Mouse (Mus musculus) stomach, embryonic 15.5 days (tissue): ENCODE measurements around the gene Micu1. TPM values are rescaled to one million over a fixed set of nuclear protein-coding genes. Genes with fewer than 3 reads are reported as not detected.

ENCODE experiments used
- ATAC-seq: fragments of 200-750 bp; cut with Nextera tagmentation; 2 replicates; pipeline ENCODE4 v1.8.0; 2017; ENCODE audit warnings: low read depth, moderate number of reproducible peaks, moderate TSS enrichment; ENCODE audit not compliant: insufficient read depth, low FRiP score
- H3K27ac ChIP-seq: fragments of 300-500 bp; sonication (generic); 2 replicates; pipeline ENCODE4 v1.5.1; 2015; ENCODE audit warnings: mild to moderate bottlenecking, inconsistent platforms
- H3K27me3 ChIP-seq: fragments of 300-500 bp; sonication (generic); replicated peaks from 2 replicates; pipeline ENCODE4 v1.6.1; 2015; ENCODE audit warnings: inconsistent platforms
- H3K36me3 ChIP-seq: fragments of 300-500 bp; sonication (generic); 2 replicates; pipeline ENCODE4 v1.6.1; 2015; ENCODE audit warnings: inconsistent platforms
- H3K4me1 ChIP-seq: fragments of 300-500 bp; sonication (generic); 2 replicates; pipeline ENCODE4 v1.6.1; 2015; ENCODE audit warnings: inconsistent platforms
- H3K4me2 ChIP-seq: fragments of 300-500 bp; sonication (generic); 2 replicates; pipeline ENCODE4 v1.6.1; 2015; ENCODE audit warnings: mild to moderate bottlenecking, inconsistent platforms
- H3K4me3 ChIP-seq: fragments of 300-500 bp; sonication (generic); replicated peaks from 2 replicates; pipeline ENCODE4 v1.5.1; 2015; ENCODE audit warnings: inconsistent platforms
- H3K9ac ChIP-seq: fragments of 300-500 bp; sonication (generic); 2 replicates; pipeline ENCODE4 v1.6.1; 2015; ENCODE audit warnings: inconsistent platforms
- H3K9me3 ChIP-seq: fragments of 300-500 bp; sonication (generic); 2 replicates; pipeline ENCODE4 v1.6.1; 2016; ENCODE audit warnings: inconsistent platforms
- WGBS: fragments of 180-500 bp; shearing (Covaris S2); methylation state at CpG from one replicate; pipeline ENCODE4 v1.1.7; 2015; 5-methylcytosine and 5-hydroxymethylcytosine counted together
- polyA plus RNA-seq: library from polyadenylated mRNA; unstranded; fragments of >200 nt; fragmentation: Nextera tagmentation; extraction: Ambion mirVana; gene quantifications from 2 replicates; pipeline ENCODE4 v1.2.1, GENCODE M21; 2015

Gene Micu1
- polyA plus RNA-seq, 1 experiment from 2014 or later = 66.2 TPM

DNA sequence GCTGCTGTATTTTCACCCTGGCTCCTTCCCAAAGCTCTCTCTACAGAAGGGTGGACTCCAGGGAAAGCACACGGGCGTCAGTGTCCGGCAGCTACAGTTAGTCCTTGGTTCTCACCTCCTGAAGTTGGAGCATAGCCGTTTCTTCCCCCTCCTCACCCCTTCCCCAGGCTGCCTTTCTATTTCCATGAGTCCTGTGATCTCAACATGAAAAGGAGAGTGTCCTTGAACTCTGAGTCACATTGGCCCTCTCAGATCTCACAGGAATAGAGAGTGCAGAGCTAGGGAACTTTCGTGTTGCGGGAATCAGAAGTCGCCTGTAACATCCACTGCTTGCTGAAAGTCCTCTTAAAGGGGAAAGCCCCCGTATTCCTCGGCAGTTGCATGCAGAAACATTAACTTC is 116.9 kb downstream of the Micu1 start:
- no peaks in the 10 kb centered on the region for H3K27me3 ChIP-seq
- H3K4me2 ChIP-seq = no peak overlapping the region
- no peak overlapping the region for H3K27ac ChIP-seq
- WGBS = 77% methylated on average over 9 of the region's 9 CpGs
- no peak for ATAC-seq
- H3K4me1 ChIP-seq = no peaks in the 10 kb centered on the region
- H3K4me3 ChIP-seq = no peak overlapping the region
- H3K9me3 ChIP-seq = no peaks in the 10 kb centered on the region
- H3K36me3 ChIP-seq = no peaks in the 10 kb centered on the region
- no peak overlapping the region for H3K9ac ChIP-seq

DNA sequence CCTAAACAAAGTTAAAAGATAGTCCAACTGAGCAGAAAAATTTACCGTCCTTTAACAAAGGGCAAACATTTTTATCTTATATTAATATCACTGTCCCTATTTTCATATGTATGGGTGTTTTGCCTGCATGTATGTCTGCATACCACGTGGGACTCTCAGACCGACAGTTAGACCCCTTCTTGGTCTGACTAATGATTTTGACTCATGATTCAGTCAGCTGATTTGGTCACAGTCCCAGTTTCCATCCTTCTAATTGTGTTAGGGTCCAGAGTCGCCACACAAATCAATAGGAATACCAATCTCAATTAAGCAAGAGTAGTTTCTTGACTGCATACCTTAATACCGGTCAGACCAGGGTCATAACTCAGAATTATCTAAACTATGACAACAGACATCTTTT is 118.6 kb downstream of the Micu1 start:
- H3K9ac ChIP-seq = no peak overlapping the region
- ATAC-seq = no peak
- 84% methylated on average over 5 of the region's 5 CpGs for WGBS
- H3K4me2 ChIP-seq = no peak overlapping the region
- no peak overlapping the region for H3K27ac ChIP-seq
- H3K4me1 ChIP-seq = no peaks in the 10 kb centered on the region
- no peaks in the 10 kb centered on the region for H3K27me3 ChIP-seq
- H3K4me3 ChIP-seq = no peak overlapping the region
- H3K36me3 ChIP-seq = no peaks in the 10 kb centered on the region
- H3K9me3 ChIP-seq = no peaks in the 10 kb centered on the region

- Histone ChIP-seq H3K36me3 (no peaks in the 10 kb centered on the region), H3K27me3 (no peaks in the 10 kb centered on the region), H3K4me2 (no peak overlapping the region), H3K9ac (no peak overlapping the region), H3K4me3 (no peak overlapping the region), H3K9me3 (no peaks in the 10 kb centered on the region), H3K4me1 (no peaks in the 10 kb centered on the region), H3K27ac (no peak overlapping the region)
- ATAC-seq = no peak
- WGBS = 88% methylated on average over 7 of the region's 7 CpGs
Measured at GRCm38 (mm10) chr10:59821334-59822066, 119.2 kb downstream of the Micu1 start.

DNA sequence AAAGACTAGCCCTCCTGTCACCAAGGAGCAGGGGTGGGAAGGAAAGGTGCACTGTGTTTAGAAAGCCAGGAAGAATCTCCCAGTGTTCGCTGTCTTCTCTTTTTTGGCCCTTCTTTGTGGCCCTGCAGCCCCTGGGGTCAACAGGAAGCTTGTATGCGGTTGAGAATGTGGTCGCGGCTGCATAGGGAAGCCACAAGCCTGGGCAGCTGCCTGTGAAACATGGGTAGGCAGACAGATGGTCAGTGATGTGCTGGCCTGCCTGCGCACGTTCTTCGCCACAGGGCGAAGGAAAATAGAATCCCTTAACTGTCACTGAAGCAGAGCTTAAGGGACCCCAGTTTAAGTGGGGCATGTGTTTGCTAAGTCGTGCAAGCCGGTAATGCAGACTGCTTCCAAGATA is 120.6 kb downstream of the Micu1 start:
- no peak for ATAC-seq
- Histone ChIP-seq H3K4me2 (no peak overlapping the region), H3K9ac (no peak overlapping the region), H3K27me3 (no peaks in the 10 kb centered on the region), H3K36me3 (peaks cover 8% of the 10 kb centered on the region), H3K9me3 (no peaks in the 10 kb centered on the region), H3K27ac (no peak overlapping the region), H3K4me3 (no peak overlapping the region), H3K4me1 (no peaks in the 10 kb centered on the region)
- WGBS = 82% methylated on average over 10 of the region's 10 CpGs

DNA sequence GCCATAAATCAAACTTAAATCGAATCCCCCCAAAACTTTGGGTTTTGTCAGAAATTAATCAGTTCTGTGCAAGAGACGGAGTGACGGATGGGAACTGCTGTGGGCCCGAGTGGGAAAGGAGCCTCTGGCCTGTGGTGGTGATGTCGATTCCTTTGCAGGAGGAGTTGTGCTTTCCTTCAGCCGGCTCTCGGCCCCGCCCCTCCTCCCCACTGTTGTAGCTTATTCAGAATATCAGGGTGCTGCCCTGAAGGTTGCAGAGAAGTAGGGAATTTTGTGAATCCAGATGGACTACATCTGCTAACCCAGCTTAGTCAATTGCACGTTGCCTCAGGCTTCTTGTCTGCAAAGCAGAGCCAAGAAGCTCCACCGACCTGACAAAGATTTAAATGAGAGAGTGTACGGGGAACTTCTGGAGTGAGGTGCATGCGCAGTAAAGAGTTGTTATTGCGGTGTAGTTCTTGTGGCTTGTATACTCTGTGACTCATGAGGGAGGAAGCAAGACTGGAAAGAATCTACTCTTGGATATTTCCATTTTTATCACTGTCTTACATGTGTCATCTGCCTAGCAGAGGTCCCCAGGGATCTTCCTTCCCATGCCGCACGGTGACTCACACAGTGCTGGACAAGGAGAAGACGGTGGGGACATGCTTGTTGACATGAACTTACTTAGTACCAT is 123.0 kb downstream of the Micu1 start:
- Histone ChIP-seq H3K4me3 (no peak overlapping the region), H3K4me1 (no peaks in the 10 kb centered on the region), H3K9me3 (no peaks in the 10 kb centered on the region), H3K27me3 (no peaks in the 10 kb centered on the region), H3K27ac (no peak overlapping the region), H3K9ac (no peak overlapping the region), H3K4me2 (no peak overlapping the region), H3K36me3 (peaks cover 23% of the 10 kb centered on the region)
- WGBS = 71% methylated on average over 16 of the region's 16 CpGs
- ATAC-seq = no peak

DNA sequence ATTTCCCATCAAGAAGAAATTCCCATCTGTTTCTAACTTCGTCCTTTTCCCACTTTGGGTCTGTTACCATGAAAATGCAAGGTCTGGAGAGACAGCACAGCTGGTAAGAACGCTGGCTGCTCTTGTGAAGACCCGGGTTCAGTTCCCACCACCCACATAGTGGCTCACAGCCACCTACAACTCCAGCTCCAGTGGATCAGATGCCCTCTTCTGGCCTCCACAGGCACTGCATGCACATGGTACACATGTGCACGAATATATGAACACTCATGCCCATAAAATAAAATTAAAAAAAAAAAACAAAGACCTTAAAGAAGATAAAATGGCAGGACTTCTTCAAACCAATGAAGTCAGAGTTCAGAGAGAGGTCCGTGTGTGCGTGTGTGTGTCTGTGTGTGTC is 127.6 kb downstream of the Micu1 start:
- no peak overlapping the region for H3K4me2 ChIP-seq
- peaks cover 23% of the 10 kb centered on the region for H3K36me3 ChIP-seq
- 92% methylated on average over 6 of the region's 6 CpGs for WGBS
- H3K4me1 ChIP-seq = no peaks in the 10 kb centered on the region
- H3K27ac ChIP-seq = no peak overlapping the region
- H3K4me3 ChIP-seq = no peak overlapping the region
- no peaks in the 10 kb centered on the region for H3K27me3 ChIP-seq
- H3K9ac ChIP-seq = no peak overlapping the region
- no peaks in the 10 kb centered on the region for H3K9me3 ChIP-seq
- no peak for ATAC-seq

GRCm38 (mm10) chr10:59831950-59832349 is 129.7 kb downstream of the Micu1 start:
- H3K27ac ChIP-seq = no peak overlapping the region
- no peak overlapping the region for H3K4me3 ChIP-seq
- no peak overlapping the region for H3K9ac ChIP-seq
- H3K27me3 ChIP-seq = no peaks in the 10 kb centered on the region
- no peaks in the 10 kb centered on the region for H3K4me1 ChIP-seq
- H3K36me3 ChIP-seq = peaks cover 23% of the 10 kb centered on the region
- no peaks in the 10 kb centered on the region for H3K9me3 ChIP-seq
- 61% methylated on average over 7 of the region's 7 CpGs for WGBS
- H3K4me2 ChIP-seq = no peak overlapping the region
- ATAC-seq = no peak

- Histone ChIP-seq H3K4me2 (no peak overlapping the region), H3K27me3 (no peaks in the 10 kb centered on the region), H3K36me3 (no peaks in the 10 kb centered on the region), H3K4me3 (no peak overlapping the region), H3K4me1 (0 out of 2 replicates have a peak, but pooled peaks cover 3% of the 10 kb centered on the region), H3K9ac (no peak overlapping the region), H3K9me3 (no peaks in the 10 kb centered on the region), H3K27ac (no peak overlapping the region)
- WGBS = 76% methylated on average over 14 of the region's 14 CpGs
- no peak for ATAC-seq
Measured at GRCm38 (mm10) chr10:59835301-59836155, 133.3 kb downstream of the Micu1 start.

DNA sequence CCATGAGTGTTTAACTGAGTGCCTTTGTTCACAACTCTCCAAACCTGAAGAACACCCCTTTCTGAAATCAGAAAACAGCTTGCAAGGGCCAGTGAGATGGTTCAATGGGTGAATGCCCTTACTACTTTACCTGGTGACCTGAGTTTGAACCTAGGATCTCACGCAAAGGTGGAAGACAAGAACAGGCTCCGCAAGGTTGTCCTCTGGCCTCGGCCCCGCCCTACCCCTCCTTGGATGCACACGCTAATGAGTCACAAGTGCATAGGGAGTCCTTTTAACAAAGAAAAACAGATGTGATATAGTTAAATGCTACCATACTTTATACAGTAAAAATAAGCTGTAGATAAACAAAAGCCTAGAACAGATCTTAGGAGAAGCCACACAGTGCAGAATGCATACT is 135.2 kb downstream of the Micu1 start:
- ATAC-seq = no peak
- no peaks in the 10 kb centered on the region for H3K9me3 ChIP-seq
- H3K9ac ChIP-seq = no peak overlapping the region
- 0 out of 2 replicates have a peak, but pooled peaks cover 3% of the 10 kb centered on the region for H3K4me1 ChIP-seq
- H3K36me3 ChIP-seq = no peaks in the 10 kb centered on the region
- H3K4me2 ChIP-seq = no peak overlapping the region
- WGBS = 67% methylated on average over 5 of the region's 5 CpGs
- H3K27ac ChIP-seq = no peak overlapping the region
- H3K4me3 ChIP-seq = no peak overlapping the region
- H3K27me3 ChIP-seq = no peaks in the 10 kb centered on the region

DNA sequence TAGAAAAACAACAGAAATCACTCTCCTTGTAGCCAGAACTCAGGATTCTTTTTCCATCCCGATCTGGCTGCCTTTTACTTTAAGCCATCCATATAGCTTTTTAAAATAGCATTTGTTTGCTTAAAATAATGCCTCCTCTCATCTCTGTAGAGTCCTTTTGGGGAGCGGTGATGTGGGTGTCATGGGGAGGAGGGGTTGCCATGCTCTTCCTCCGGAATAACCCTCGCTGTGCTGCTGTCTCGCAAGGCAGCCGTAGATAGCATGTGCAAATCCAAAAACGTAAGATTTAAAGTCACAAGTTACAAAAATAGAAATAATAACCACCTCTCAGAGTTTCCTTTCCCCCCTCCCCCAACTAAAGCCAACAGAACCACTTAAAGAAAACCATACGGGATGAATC is 139.2 kb downstream of the Micu1 start:
- no peak overlapping the region for H3K9ac ChIP-seq
- H3K9me3 ChIP-seq = no peaks in the 10 kb centered on the region
- H3K4me1 ChIP-seq = 0 out of 2 replicates have a peak, but pooled peaks cover 3% of the 10 kb centered on the region
- no peak for ATAC-seq
- H3K4me2 ChIP-seq = no peak overlapping the region
- no peaks in the 10 kb centered on the region for H3K27me3 ChIP-seq
- H3K36me3 ChIP-seq = no peaks in the 10 kb centered on the region
- WGBS = 91% methylated on average over 8 of the region's 8 CpGs
- H3K27ac ChIP-seq = no peak overlapping the region
- H3K4me3 ChIP-seq = no peak overlapping the region

- 0 out of 2 replicates have a peak, but pooled peaks cover 3% of the 10 kb centered on the region for H3K4me1 ChIP-seq
- no peaks in the 10 kb centered on the region for H3K9me3 ChIP-seq
- H3K4me2 ChIP-seq = no peak overlapping the region
- no peak overlapping the region for H3K4me3 ChIP-seq
- H3K36me3 ChIP-seq = no peaks in the 10 kb centered on the region
- no peak overlapping the region for H3K27ac ChIP-seq
- no peaks in the 10 kb centered on the region for H3K27me3 ChIP-seq
- no peak for ATAC-seq
- no peak overlapping the region for H3K9ac ChIP-seq
- 28% methylated on average over 5 of the region's 5 CpGs for WGBS
Measured at GRCm38 (mm10) chr10:59843125-59843524, 140.8 kb downstream of the Micu1 start.

DNA sequence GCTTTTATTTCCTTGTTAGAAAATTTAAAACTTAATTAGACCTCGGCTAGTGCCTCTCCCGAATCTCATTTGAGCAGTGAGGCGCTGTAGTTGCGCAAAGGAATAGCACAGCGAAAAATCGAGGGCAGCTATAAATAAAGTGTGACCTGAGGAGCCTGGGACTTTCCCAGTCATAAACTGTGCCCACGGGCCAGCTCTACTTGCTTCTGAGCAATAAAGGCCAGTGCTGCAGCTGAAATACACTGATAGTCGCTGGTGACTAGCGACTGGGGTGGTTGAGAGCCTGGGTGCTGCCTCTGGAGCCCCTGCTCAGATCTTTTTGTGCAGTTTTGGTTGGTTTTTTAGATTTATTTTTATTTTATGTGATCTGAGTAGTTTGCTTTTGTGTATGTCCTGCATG is 142.4 kb downstream of the Micu1 start:
- Histone ChIP-seq H3K4me2 (no peak overlapping the region), H3K27ac (no peak overlapping the region), H3K9me3 (no peaks in the 10 kb centered on the region), H3K27me3 (no peaks in the 10 kb centered on the region), H3K4me3 (no peak overlapping the region), H3K9ac (no peak overlapping the region), H3K36me3 (no peaks in the 10 kb centered on the region), H3K4me1 (no peaks in the 10 kb centered on the region)
- ATAC-seq = no peak
- 74% methylated on average over 9 of the region's 9 CpGs for WGBS
